Mouse (Mus musculus) kidney, adult 2 months (tissue): ENCODE data around the gene Zic2. TPM values are rescaled to one million over a fixed set of nuclear protein-coding genes. Genes with fewer than 3 reads are reported as not detected.

Experiments used
- DNase-seq: peaks from one replicate; pipeline ENCODE4 v3.0.0; 2021
- H3K27ac ChIP-seq: fragments of 200-500 bp; 2 replicates; pipeline ENCODE4 v1.5.1; 2012; ENCODE audit warnings: low read depth, low read length, control low read depth, inconsistent platforms; ENCODE audit not compliant: insufficient read depth
- H3K27me3 ChIP-seq: fragments of 200-500 bp; replicated peaks from 2 replicates; pipeline ENCODE4 v1.6.1; 2012; ENCODE audit warnings: mild to moderate bottlenecking, moderate library complexity, low read length, inconsistent platforms; ENCODE audit not compliant: control insufficient read depth, insufficient read depth
- H3K36me3 ChIP-seq: fragments of 200-500 bp; 2 replicates; pipeline ENCODE4 v1.6.1; 2012; ENCODE audit warnings: mild to moderate bottlenecking, moderate library complexity, low read length, inconsistent platforms; ENCODE audit not compliant: control insufficient read depth, insufficient read depth
- H3K4me1 ChIP-seq: fragments of 200-500 bp; 2 replicates; pipeline ENCODE4 v1.6.1; 2011; ENCODE audit warnings: low read length; ENCODE audit not compliant: control insufficient read depth, insufficient read depth
- H3K4me3 ChIP-seq: fragments of 200-500 bp; 2 replicates; pipeline ENCODE4 v1.5.1; 2011; ENCODE audit warnings: mild to moderate bottlenecking, low read depth, low read length, control low read depth; ENCODE audit not compliant: insufficient read depth
- CTCF ChIP-seq: fragments of 200-500 bp; conservative IDR thresholded peaks from 2 replicates; pipeline ENCODE4 v1.5.1; 2011; ENCODE audit warnings: low read depth, mild to moderate bottlenecking, control low read depth, low read length, moderate library complexity, mixed read lengths; ENCODE audit not compliant: insufficient read depth, insufficient read length
- POLR2A ChIP-seq: fragments of 200-500 bp; IDR thresholded peaks from one replicate; pipeline ENCODE4 v1.6.1; 2011; ENCODE audit warnings: low read depth, low read length, control low read depth
- WGBS: fragments of 180-500 bp; shearing (Covaris S2); methylation state at CpG from one replicate; pipeline ENCODE4 v1.1.7; 2018; 5-methylcytosine and 5-hydroxymethylcytosine counted together
- polyA plus RNA-seq: library from polyadenylated mRNA; depleted of rRNA; stranded (reverse); fragments of >200 nt; gene quantifications from 2 replicates; pipeline ENCODE4 v1.2.3, GENCODE M21; 2012

Zic2 gene
- polyA plus RNA-seq, 1 experiment = not detected

GRCm38 (mm10) chr14:122466756-122467362 is 8.4 kb upstream of the Zic2 start:
- H3K4me1 ChIP-seq = no peaks in the 10 kb centered on the region
- WGBS = 47% methylated on average over 7 of the region's 7 CpGs
- H3K4me3 ChIP-seq = no peak overlapping the region
- DNase-seq = no peak
- no peak overlapping the region for H3K27ac ChIP-seq
- TF ChIP-seq POLR2A = no peak
- TF ChIP-seq CTCF = no peak
- H3K27me3 ChIP-seq = peaks cover 24% of the 10 kb centered on the region
- no peaks in the 10 kb centered on the region for H3K36me3 ChIP-seq

- TF ChIP-seq POLR2A (no peak), CTCF (no peak)
- no peak for DNase-seq
- Histone ChIP-seq H3K36me3 (no peaks in the 10 kb centered on the region), H3K4me3 (no peak overlapping the region), H3K4me1 (no peaks in the 10 kb centered on the region), H3K27ac (no peak overlapping the region), H3K27me3 (peaks cover 24% of the 10 kb centered on the region)
- WGBS = 10% methylated on average over 23 of the region's 23 CpGs
These were observed 7.1 kb upstream of the Zic2 start for GRCm38 (mm10) chr14:122467926-122468841.

- Histone ChIP-seq H3K4me1 (no peaks in the 10 kb centered on the region), H3K27ac (no peak overlapping the region), H3K36me3 (no peaks in the 10 kb centered on the region), H3K4me3 (no peak overlapping the region), H3K27me3 (peaks cover 18% of the 10 kb centered on the region)
- 7% methylated on average over 28 of the region's 28 CpGs for WGBS
- TF ChIP-seq CTCF (no peak), POLR2A (no peak)
- no peak for DNase-seq
These were observed 6.1 kb upstream of the Zic2 start for GRCm38 (mm10) chr14:122468971-122469755.

GRCm38 (mm10) chr14:122471449-122472085 is 3.7 kb upstream of the Zic2 start:
- Histone ChIP-seq H3K36me3 (no peaks in the 10 kb centered on the region), H3K27ac (no peak overlapping the region), H3K4me1 (no peaks in the 10 kb centered on the region), H3K4me3 (no peak overlapping the region), H3K27me3 (peaks cover 17% of the 10 kb centered on the region)
- no peak for DNase-seq
- no peak for TF ChIP-seq POLR2A
- TF ChIP-seq CTCF = no peak
- 12% methylated on average over 29 of the region's 31 CpGs for WGBS

- WGBS = 6% methylated on average over 13 of the region's 13 CpGs
- DNase-seq = no peak
- no peaks in the 10 kb centered on the region for H3K4me1 ChIP-seq
- no peak overlapping the region for H3K4me3 ChIP-seq
- no peak for TF ChIP-seq POLR2A
- no peak for TF ChIP-seq CTCF
- no peaks in the 10 kb centered on the region for H3K36me3 ChIP-seq
- peaks cover 17% of the 10 kb centered on the region for H3K27me3 ChIP-seq
- H3K27ac ChIP-seq = no peak overlapping the region
These were observed 3.1 kb upstream of the Zic2 start for GRCm38 (mm10) chr14:122472161-122472560.

- WGBS = 4% methylated on average over 5 of the region's 5 CpGs
- H3K27me3 ChIP-seq = peaks cover 19% of the 10 kb centered on the region
- TF ChIP-seq POLR2A = no peak
- TF ChIP-seq CTCF = no peak
- H3K4me3 ChIP-seq = no peak overlapping the region
- no peaks in the 10 kb centered on the region for H3K4me1 ChIP-seq
- DNase-seq = no peak
- no peak overlapping the region for H3K27ac ChIP-seq
- no peaks in the 10 kb centered on the region for H3K36me3 ChIP-seq
These were observed 2.6 kb upstream of the Zic2 start for GRCm38 (mm10) chr14:122472647-122473046.
